Mouse (Mus musculus) gastrocnemius, postnatal 14 days (tissue): ENCODE data around the gene Ctsa. TPM values are rescaled to one million over a fixed set of nuclear protein-coding genes. Genes with fewer than 3 reads are reported as not detected.

Experiments used
- DNase-seq: peaks from one replicate; pipeline ENCODE4 v3.0.0; 2021; ENCODE audit warnings: mixed read lengths
- intact Hi-C: fragments of 180-260 bp; cut with DNase I; formaldehyde crosslinking; loops from one replicate; pipeline ENCODE4 v1.15.1; 2025; ENCODE audit warnings: low total_unique reads
- total RNA-seq, 2 experiments: library from RNA; stranded (reverse); gene quantifications; 2 replicates each; pipeline ENCODE4 v1.2.3; 2021

The Ctsa gene
- total RNA-seq, 2 experiments from 2014 or later = 51.4 to 55.2 TPM

- intact Hi-C loops = no loop called here
- DNase-seq = no peak
These were observed 29.3 kb upstream of the Ctsa start for GRCm38 (mm10) chr2:164803201-164803920.

DNA sequence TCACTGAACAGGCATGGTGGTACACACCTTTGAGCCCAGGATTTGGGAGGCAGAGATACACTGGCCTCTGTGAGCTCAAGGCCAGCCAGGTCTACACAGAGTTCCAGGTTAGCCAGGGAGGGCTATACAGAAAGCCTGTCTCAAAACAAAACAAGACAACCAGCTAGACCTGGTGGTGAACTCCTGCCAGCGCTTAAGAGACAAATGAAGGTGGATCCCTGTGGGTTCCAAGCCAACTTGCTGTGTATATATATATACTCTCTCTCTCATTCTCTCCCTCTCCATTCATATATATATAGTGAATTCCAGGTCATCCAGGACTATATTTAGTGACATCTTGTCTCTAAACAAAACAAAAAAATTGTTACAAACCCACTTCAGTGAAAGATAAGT lies 28.8 kb upstream of the Ctsa start:
- intact Hi-C loops = no loop called here
- DNase-seq = no peak

DNA sequence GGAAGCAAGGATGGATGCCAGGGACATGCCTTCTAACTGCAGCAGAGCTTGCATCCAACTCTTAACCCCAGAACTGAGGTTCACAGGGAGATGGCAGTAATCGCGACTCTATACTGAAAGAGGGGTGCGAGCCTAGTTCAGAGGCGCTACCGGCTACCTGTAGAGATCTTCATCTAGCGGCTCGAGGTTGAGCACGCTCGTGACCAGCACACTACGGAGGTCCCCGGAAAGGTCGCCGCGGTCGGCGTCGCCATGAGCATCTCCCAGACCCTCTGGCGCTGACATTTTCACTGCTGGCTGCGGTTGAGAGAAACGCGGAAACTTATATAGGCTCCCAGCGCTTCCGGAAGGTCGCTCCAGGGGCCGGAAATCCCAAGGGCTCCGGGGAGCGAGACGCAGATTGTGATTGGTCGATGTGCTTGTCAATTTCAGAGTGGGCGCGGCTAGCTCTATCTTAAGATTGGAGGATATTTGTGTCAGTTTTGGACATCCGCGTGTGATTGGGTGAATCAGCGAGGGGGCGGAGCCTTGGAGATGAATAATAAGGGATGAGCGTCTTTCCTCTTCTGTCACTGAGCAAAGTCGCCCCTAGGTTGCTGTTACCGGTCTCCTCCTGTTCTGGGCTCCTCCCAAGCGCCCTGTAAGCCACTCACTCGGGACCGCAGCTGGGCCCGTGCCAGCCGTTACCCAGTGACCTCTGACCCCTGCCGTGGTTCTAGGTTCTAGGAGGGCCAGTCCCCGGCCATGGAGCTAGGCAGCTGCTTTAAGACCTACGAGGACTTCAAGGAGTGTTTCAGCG lies 27.9 kb upstream of the Ctsa start, which contains the start of the genes Acot8 and Zswim3:
Acot8 (minus strand) TSS at position 350 of the 799 bp plus-strand sequence.
Zswim3 (plus strand) TSS at position 566 of the 799 bp plus-strand sequence.
- peak; percentile 93 for DNase-seq
- intact Hi-C loops = no loop called here

DNA sequence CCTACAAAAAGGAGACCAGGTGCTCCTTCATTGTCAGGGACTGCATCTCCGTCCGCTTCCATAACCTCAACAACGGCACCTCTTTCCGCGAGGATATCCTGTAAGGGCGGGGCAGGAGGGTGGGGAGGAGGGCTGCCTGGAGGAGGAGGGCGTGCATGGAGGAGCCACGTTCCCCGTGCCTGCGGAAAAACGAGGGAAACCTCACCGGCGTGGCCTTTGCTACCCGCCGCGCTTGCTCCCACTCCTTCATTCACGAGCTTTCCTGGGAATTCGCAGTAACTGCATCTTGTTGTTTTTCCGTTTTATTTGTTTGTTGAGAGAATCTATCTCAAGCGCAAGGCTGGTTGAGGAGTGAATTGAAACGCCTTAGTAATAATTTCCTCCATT lies 27.3 kb upstream of the Ctsa start:
- no peak for DNase-seq
- intact Hi-C loops = no loop called here

DNA sequence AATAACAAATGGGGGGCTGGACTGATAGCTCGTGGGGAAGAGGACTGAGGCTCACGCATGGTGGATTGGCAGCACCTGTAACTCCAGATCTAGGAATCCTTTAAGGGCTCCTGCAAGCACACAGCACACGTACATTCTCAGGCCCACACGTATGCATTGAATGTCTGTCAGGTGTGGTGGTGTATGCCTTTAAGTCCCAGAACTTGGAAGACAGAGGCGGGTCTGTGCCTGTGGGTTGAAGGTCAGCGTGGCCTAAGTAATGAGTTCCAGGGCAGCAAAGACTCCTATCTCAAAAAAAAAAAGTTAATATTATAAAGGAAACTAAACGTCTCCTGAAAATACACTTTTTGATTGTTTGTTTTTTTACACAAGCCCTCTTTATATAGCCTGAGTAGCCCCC lies 26.1 kb upstream of the Ctsa start:
- no peak for DNase-seq
- intact Hi-C loops = no loop called here

DNA sequence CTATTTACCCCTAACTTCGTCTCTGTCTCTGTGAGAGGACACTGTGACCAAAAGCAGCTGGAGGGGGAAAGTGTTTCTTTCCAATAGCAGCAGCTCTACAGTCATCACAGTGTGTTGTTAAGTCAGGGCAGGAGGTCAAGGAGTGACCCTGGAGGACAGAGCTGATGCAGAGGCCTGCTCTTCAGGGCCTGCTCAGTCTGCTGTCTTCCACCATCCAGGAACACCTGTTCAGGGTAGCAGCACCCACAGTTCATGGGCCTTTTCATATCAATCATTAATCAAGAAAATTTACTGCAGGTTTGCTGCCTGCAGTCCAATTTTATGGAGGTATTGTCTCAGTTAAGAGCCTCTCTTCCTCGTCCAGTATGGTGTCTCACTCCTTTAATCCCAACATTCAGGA lies 19.1 kb upstream of the Ctsa start:
- intact Hi-C loops = no loop called here
- no peak for DNase-seq

DNA sequence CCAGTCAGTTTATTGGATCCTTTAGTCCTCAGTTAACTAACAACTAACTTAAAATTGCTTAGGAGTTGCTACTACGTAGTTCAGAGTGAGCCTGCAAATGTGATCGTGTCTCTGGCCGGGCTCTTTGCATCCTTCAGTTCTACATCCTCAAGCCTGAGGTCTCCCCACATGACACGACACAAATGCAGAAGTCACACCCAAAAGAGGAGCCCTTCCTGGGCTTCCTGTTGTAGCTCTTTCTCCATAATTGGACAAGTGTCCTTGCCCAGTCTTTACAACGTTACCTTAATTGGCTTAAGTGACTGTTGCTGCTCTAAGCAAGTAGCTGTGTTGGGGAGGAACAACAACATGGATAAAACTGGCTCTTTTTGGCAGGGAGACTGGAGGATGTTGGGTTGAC lies 17.3 kb upstream of the Ctsa start:
- intact Hi-C loops = no loop called here
- no peak for DNase-seq

DNA sequence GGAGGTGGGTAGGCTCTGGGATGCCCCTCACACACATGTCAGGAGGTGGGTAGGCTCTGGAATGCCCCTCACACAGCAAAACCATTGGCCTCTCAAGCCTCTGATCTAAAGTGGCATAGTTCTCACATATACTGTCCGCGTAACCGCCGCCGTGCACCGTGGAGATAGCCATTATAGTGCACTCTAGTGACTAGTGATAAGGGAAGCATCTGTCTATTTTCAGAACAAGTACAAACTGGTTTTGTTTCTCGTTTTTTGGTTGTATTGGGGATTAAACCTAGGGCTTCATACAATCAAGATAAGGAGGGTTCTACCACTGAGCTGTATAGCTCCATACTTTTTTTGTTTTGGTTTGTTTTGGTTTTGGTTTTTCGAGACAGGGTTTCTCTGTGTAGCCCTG lies 16.9 kb upstream of the Ctsa start:
- intact Hi-C loops = no loop called here
- no peak for DNase-seq

GRCm38 (mm10) chr2:164817206-164817605 lies 15.5 kb upstream of the Ctsa start:
- DNase-seq = no peak
- intact Hi-C loops = no loop called here

DNA sequence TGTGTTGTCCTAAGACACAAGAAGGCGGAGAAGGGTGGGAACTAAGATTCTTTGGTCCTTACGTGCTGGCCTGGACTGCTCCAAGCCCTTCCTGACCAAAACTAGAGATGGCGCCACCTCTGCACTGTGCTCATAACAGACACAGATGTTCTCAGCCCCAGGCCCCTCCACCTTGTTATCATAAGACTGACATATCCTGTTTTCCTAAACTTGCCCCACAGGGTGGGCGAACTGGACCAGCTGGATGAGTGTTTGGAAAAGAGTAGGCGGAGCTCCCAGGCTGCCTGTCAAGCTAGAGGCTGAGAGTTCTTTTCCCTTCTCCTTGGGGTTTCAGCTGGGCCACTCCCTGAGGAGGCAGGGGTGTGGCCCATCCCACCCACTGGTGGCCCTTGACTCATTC lies 15.0 kb upstream of the Ctsa start:
- no peak for DNase-seq
- intact Hi-C loops = no loop called here

- intact Hi-C loops = no loop called here
These were observed 11.6 kb upstream of the Ctsa start for GRCm38 (mm10) chr2:164821060-164821459.

GRCm38 (mm10) chr2:164822636-164823165 lies 10.0 kb upstream of the Ctsa start, which contains the start of gene Zswim1:
TSS of gene Zswim1 (plus strand) at chr2:164822686.
- intact Hi-C loops = no loop called here
- peak; percentile 98 for DNase-seq

More at GRCm38 (mm10) chr2:164821060-164821459, 11.6 kb upstream of the Ctsa start:
- no peak for DNase-seq

DNA sequence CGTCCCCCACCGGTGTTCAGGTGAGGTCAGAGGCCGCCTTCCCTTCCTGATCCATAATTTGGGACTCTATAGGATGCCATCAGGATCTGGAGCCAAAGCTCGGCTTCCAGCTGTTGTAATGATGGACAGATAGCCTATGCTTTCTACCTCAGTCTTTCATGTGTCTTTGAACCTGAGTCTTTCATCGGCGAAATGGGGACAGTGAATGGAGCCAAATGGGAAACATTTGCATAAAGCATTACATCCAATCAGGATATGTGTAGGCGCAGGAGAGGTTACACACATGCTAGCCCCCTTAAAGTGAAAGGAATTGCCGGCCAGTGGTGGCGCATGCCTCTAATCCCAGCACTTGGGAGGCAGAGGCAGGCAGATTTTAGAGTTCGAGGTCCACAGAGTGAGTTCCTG lies 9.5 kb upstream of the Ctsa start:
- intact Hi-C loops = no loop called here
- DNase-seq = no peak

DNA sequence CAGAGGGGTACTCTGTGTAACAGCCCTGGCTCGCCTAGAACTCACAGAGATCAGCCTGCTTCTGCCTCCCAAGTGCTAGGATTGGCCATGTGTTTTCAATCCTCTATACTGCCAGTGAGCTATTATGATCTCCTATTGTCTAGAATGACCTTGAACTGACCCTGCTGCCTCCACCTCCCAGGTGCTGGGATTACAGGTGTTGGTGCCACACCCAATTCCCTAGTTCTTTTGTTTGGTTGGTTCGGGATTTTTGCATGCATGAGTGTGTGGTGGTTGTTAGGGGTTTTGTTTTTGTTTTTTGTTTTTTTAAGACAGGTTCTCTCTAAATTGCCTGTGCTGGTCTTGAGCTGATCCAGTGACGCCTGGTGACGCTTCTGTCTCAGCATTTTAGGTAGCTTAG lies 8.7 kb upstream of the Ctsa start:
- no peak for DNase-seq
- intact Hi-C loops = no loop called here

- DNase-seq = no peak
- intact Hi-C loops = no loop called here
These were observed 7.2 kb upstream of the Ctsa start for GRCm38 (mm10) chr2:164825521-164825920.

DNA sequence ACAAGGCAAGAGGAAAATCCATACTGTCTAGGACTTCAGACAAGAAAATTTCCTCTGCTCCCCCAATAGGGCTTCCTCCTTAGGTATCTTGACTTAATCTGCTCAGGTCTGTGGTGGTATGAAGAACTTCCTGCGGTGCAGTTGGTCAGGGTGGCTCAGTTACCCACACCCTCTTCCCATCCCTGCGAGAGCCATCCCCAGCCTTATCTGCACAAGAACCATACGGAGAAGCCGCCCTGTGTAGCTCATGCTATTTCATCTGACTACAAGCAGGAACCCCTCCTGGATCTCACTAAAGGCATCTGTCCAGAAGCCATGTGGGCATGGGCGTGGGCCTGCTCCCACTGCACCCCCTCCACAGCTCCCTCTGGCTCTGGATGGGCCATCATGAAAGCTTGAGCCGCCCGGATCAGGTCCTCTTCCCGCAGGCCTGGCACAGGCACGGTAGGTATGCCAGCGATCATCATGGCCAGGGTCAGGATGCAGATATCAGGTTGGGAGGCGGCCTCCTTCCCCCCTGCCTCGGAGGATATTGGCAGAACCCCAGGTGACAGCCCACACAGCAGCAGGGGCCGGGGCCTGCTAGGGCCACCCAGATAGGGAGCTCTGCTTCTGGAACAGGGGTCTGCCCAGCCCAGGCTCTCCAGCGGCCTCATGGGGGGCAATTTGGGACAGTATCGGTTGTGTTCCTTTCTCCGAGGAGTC lies 5.4 kb upstream of the Ctsa start:
- DNase-seq = no peak

DNA sequence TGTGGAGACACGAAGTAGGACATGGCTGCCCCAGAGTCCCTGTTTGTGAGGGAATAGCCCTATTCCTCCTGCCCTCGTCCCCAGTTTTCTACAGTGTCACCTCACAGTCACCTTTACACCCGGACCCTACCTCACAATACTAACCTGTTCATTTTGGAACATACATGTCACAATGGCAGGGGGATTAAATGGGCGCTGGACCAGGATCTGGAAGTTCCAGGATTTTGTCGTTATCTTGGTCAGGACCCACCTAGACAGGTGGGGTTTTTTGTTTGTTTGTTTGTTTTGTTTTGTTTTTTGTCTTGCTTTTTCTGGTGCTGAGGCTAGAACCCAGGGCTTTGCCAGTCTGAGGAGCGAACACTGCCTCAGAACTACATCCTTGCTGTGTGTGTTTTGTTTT lies 4.2 kb upstream of the Ctsa start, which contains the start of gene Spata25:
Spata25 (minus strand) TSS at position 101 of the 400 bp plus-strand sequence.
- intact Hi-C loops = no loop called here
- no peak for DNase-seq

More for the DNA sequence above, 5.4 kb upstream of the Ctsa start:
- intact Hi-C loops = no loop called here

- intact Hi-C loops = no loop called here
- no peak for DNase-seq
These were observed 3.6 kb upstream of the Ctsa start for GRCm38 (mm10) chr2:164829090-164829489.

DNA sequence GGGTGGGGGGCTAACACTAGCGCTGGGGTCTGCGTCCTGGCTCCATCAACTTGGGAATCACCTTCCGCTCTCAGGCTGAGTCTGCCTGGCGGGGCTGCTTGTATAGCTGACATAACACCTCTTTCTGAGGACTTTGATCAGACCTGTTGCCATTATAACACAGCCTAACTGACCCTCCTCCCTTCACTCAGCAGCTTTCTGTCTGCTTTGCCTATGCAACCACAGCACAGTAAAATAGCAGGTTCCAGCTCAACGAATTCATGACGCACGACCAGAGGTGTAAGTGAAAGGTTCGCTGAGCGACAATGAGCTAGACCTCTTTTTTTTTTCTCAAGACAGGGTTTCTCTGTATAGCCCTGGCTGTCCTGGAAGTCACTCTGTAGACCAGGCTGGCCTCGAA lies 1.6 kb upstream of the Ctsa start:
- DNase-seq = no peak
- intact Hi-C loops = loop anchor here (10.0 kb wide), 1 partner anchor 64 kb away; no protein-coding TSS in a partner anchor
